Mouse (Mus musculus) liver, embryonic 13.5 days (tissue): ENCODE measurements around the gene Fam227b. TPM values are rescaled to one million over a fixed set of nuclear protein-coding genes. Genes with fewer than 3 reads are reported as not detected.

Experiments used
- ATAC-seq: fragments of 200-750 bp; cut with Nextera tagmentation; 2 replicates; pipeline ENCODE4 v1.8.0; 2017; ENCODE audit warnings: low read depth, mild to moderate bottlenecking, moderate number of reproducible peaks, moderate library complexity
- DNase-seq: peaks from one replicate; pipeline ENCODE4 v3.0.0; 2022
- H3K27ac ChIP-seq: fragments of 300-500 bp; sonication (generic); 2 replicates; pipeline ENCODE4 v1.5.1; 2015; ENCODE audit warnings: moderate library complexity, mild to moderate bottlenecking, inconsistent platforms
- H3K27me3 ChIP-seq: fragments of 300-500 bp; sonication (generic); 2 replicates; pipeline ENCODE4 v1.6.1; 2015; ENCODE audit warnings: mild to moderate bottlenecking, inconsistent platforms
- H3K36me3 ChIP-seq: fragments of 300-500 bp; sonication (generic); 2 replicates; pipeline ENCODE4 v1.6.1; 2015; ENCODE audit warnings: mild to moderate bottlenecking, inconsistent platforms
- H3K4me1 ChIP-seq: fragments of 300-500 bp; sonication (generic); replicated peaks from 2 replicates; pipeline ENCODE4 v1.6.1; 2015; ENCODE audit warnings: inconsistent platforms
- H3K4me2 ChIP-seq: fragments of 300-500 bp; sonication (generic); 2 replicates; pipeline ENCODE4 v1.6.1; 2015; ENCODE audit warnings: inconsistent platforms, mild to moderate bottlenecking, moderate library complexity
- H3K4me3 ChIP-seq: fragments of 300-500 bp; sonication (generic); replicated peaks from 2 replicates; pipeline ENCODE4 v1.5.1; 2015; ENCODE audit warnings: mild to moderate bottlenecking, inconsistent platforms
- H3K9ac ChIP-seq: fragments of 300-500 bp; sonication (generic); 2 replicates; pipeline ENCODE4 v1.6.1; 2015; ENCODE audit warnings: mild to moderate bottlenecking, inconsistent platforms
- H3K9me3 ChIP-seq: fragments of 300-500 bp; sonication (generic); replicated peaks from 2 replicates; pipeline ENCODE4 v1.6.1; 2016; ENCODE audit warnings: inconsistent platforms
- WGBS: fragments of 180-500 bp; shearing (Covaris S2); methylation state at CpG from one replicate; pipeline ENCODE4 v1.1.7; 2015; ENCODE audit not compliant: insufficient replicate concordance; 5-methylcytosine and 5-hydroxymethylcytosine counted together
- polyA plus RNA-seq: library from polyadenylated mRNA; unstranded; fragments of >200 nt; fragmentation: Nextera tagmentation; extraction: Ambion mirVana; gene quantifications from 2 replicates; pipeline ENCODE4 v1.2.1, GENCODE M21; 2015

Fam227b gene
- polyA plus RNA-seq: not detected in 2 replicates

GRCm38 (mm10) chr2:126151855-126152571 lies at the start of gene Fam227b, which contains the start of gene Dtwd1:
TSS of gene Fam227b (minus strand) at chr2:126152004.
TSS of gene Dtwd1 (plus strand) at chr2:126152141.
- ATAC-seq (peak; percentile 98), DNase-seq (peak; percentile 96)
- under 1% methylated on average over 57 of the region's 57 CpGs for WGBS
- Histone ChIP-seq H3K36me3 (peaks cover 21% of the 10 kb centered on the region), H3K27me3 (no peaks in the 10 kb centered on the region), H3K27ac (peak within 1 kb of the TSS; percentile 87), H3K4me1 (peaks cover 28% of the 10 kb centered on the region), H3K9ac (peak within 1 kb of the TSS; percentile 88), H3K4me3 (peak within 1 kb of the TSS; percentile 70), H3K9me3 (no peaks in the 10 kb centered on the region), H3K4me2 (peak within 1 kb of the TSS; percentile 65)

- no peak overlapping the region for H3K27ac ChIP-seq
- no peaks in the 10 kb centered on the region for H3K4me1 ChIP-seq
- no peaks in the 10 kb centered on the region for H3K27me3 ChIP-seq
- DNase-seq: no peak
- no peak for ATAC-seq
- H3K9ac ChIP-seq: no peak overlapping the region
- H3K36me3 ChIP-seq: no peaks in the 10 kb centered on the region
- no peaks in the 10 kb centered on the region for H3K9me3 ChIP-seq
- H3K4me2 ChIP-seq: no peak overlapping the region
- H3K4me3 ChIP-seq: no peak overlapping the region
- WGBS: 74% methylated on average over 3 of the region's 3 CpGs
These were observed 47.2 kb upstream of the Fam227b start for GRCm38 (mm10) chr2:126198971-126199370.

GRCm38 (mm10) chr2:126195631-126196356 lies 44.0 kb upstream of the Fam227b start:
- Histone ChIP-seq H3K4me3 (no peak overlapping the region), H3K9me3 (no peaks in the 10 kb centered on the region), H3K4me2 (no peak overlapping the region), H3K9ac (no peak overlapping the region), H3K4me1 (peaks cover 6% of the 10 kb centered on the region), H3K27ac (no peak overlapping the region), H3K27me3 (no peaks in the 10 kb centered on the region), H3K36me3 (no peaks in the 10 kb centered on the region)
- WGBS: 70% methylated on average over 12 of the region's 12 CpGs
- ATAC-seq (no peak), DNase-seq (no peak)

- H3K9me3 ChIP-seq: no peaks in the 10 kb centered on the region
- H3K4me3 ChIP-seq: no peak overlapping the region
- ATAC-seq (0 out of 2 replicates have a peak, but pooled peaks have one; percentile 34), DNase-seq (no peak)
- H3K36me3 ChIP-seq: no peaks in the 10 kb centered on the region
- H3K9ac ChIP-seq: no peak overlapping the region
- no peak overlapping the region for H3K27ac ChIP-seq
- no peak overlapping the region for H3K4me2 ChIP-seq
- 65% methylated on average over 2 of the region's 2 CpGs for WGBS
- peaks cover 6% of the 10 kb centered on the region for H3K4me1 ChIP-seq
- H3K27me3 ChIP-seq: no peaks in the 10 kb centered on the region
These were observed 40.3 kb upstream of the Fam227b start for GRCm38 (mm10) chr2:126192129-126192528.

GRCm38 (mm10) chr2:126191306-126191705 lies 39.5 kb upstream of the Fam227b start:
- Histone ChIP-seq H3K27me3 (no peaks in the 10 kb centered on the region), H3K9ac (no peak overlapping the region), H3K4me2 (no peak overlapping the region), H3K27ac (no peak overlapping the region), H3K4me1 (peaks cover 6% of the 10 kb centered on the region), H3K4me3 (no peak overlapping the region), H3K36me3 (no peaks in the 10 kb centered on the region), H3K9me3 (no peaks in the 10 kb centered on the region)
- ATAC-seq: no peak
- 59% methylated on average over 4 of the region's 4 CpGs for WGBS
- no peak for DNase-seq

- Histone ChIP-seq H3K4me2 (no peak overlapping the region), H3K9ac (no peak overlapping the region), H3K4me3 (no peak overlapping the region), H3K9me3 (no peaks in the 10 kb centered on the region), H3K4me1 (peaks cover 30% of the 10 kb centered on the region), H3K27ac (no peak overlapping the region), H3K27me3 (no peaks in the 10 kb centered on the region), H3K36me3 (0 out of 2 replicates have a peak, but pooled peaks cover 7% of the 10 kb centered on the region)
- ATAC-seq (peak; percentile 67), DNase-seq (no peak)
- 90% methylated on average over 1 of the region's 1 CpGs for WGBS
These were observed 19.6 kb upstream of the Fam227b start for GRCm38 (mm10) chr2:126171427-126171826.

- peak overlapping the region; percentile 56 for H3K9ac ChIP-seq
- no peaks in the 10 kb centered on the region for H3K9me3 ChIP-seq
- H3K4me2 ChIP-seq: peak overlapping the region; percentile 56
These were observed 15.2 kb upstream of the Fam227b start for GRCm38 (mm10) chr2:126166848-126167617.

GRCm38 (mm10) chr2:126166335-126166734 lies 14.5 kb upstream of the Fam227b start:
- peak overlapping the region; percentile 56 for H3K9ac ChIP-seq
- H3K9me3 ChIP-seq: no peaks in the 10 kb centered on the region
- H3K27ac ChIP-seq: peak overlapping the region; percentile 95
- no peaks in the 10 kb centered on the region for H3K27me3 ChIP-seq
- peaks cover 51% of the 10 kb centered on the region for H3K4me1 ChIP-seq
- DNase-seq (no peak), ATAC-seq (no peak)
- H3K36me3 ChIP-seq: peaks cover 41% of the 10 kb centered on the region
- peak overlapping the region; percentile 18 for H3K4me3 ChIP-seq
- H3K4me2 ChIP-seq: peak overlapping the region; percentile 56

More at GRCm38 (mm10) chr2:126166848-126167617, 15.2 kb upstream of the Fam227b start:
- whole genome bisulfite sequencing: 78% methylated on average over 8 of the region's 8 CpGs
- no peak for DNase-seq
- peaks cover 58% of the 10 kb centered on the region for H3K4me1 ChIP-seq
- H3K4me3 ChIP-seq: peak overlapping the region; percentile 18; the same call in 1 of the 2 replicates
- peak overlapping the region; percentile 95 for H3K27ac ChIP-seq
- H3K27me3 ChIP-seq: no peaks in the 10 kb centered on the region
- peaks cover 34% of the 10 kb centered on the region for H3K36me3 ChIP-seq
- ATAC-seq: no peak

GRCm38 (mm10) chr2:126165277-126166018 lies 13.6 kb upstream of the Fam227b start:
- no peaks in the 10 kb centered on the region for H3K27me3 ChIP-seq
- H3K36me3 ChIP-seq: peaks cover 49% of the 10 kb centered on the region
- H3K4me3 ChIP-seq: no peak overlapping the region
- WGBS: 64% methylated on average over 5 of the region's 5 CpGs
- H3K9ac ChIP-seq: no peak overlapping the region
- no peaks in the 10 kb centered on the region for H3K9me3 ChIP-seq
- peak overlapping the region; percentile 56 for H3K4me2 ChIP-seq
- H3K4me1 ChIP-seq: peaks cover 43% of the 10 kb centered on the region
- H3K27ac ChIP-seq: peak overlapping the region; percentile 95
- DNase-seq: peak; percentile 78
- peak; percentile 100 for ATAC-seq

- Histone ChIP-seq H3K9ac (no peak overlapping the region), H3K36me3 (no peaks in the 10 kb centered on the region), H3K9me3 (no peaks in the 10 kb centered on the region), H3K4me3 (no peak overlapping the region), H3K4me2 (no peak overlapping the region), H3K27me3 (no peaks in the 10 kb centered on the region), H3K4me1 (no peaks in the 10 kb centered on the region), H3K27ac (no peak overlapping the region)
- DNase-seq (no peak), ATAC-seq (no peak)
These were observed 4.1 kb downstream of the Fam227b start for GRCm38 (mm10) chr2:126147723-126148122.
